Mouse (Mus musculus): ENCODE results near the gene Pawr. TPM values are rescaled to one million over a fixed set of nuclear protein-coding genes. Genes with fewer than 3 reads are reported as not detected.

Gene Pawr
- polyA plus RNA-seq, 1 experiment: 157 TPM

GRCm38 (mm10) chr10:108375796-108376195 lies 43.9 kb downstream of the Pawr start:
- no peak overlapping the region for H3K4me3 ChIP-seq (ENCODE audit: low read depth, low read length)
- no peak overlapping the region for H3K9ac ChIP-seq (ENCODE audit: low read depth, poor library complexity, severe bottlenecking)
- H3K9me3 ChIP-seq (replicated peaks; ENCODE audit: control insufficient read depth, insufficient read depth, low read length, poor library complexity, severe bottlenecking): no peaks in the 10 kb centered on the region
- H3K27ac ChIP-seq (ENCODE audit: insufficient read depth, low read length): no peak overlapping the region
- no peak for TF ChIP-seq POLR2A (IDR thresholded peaks at IDR 0.05; ENCODE audit: insufficient read depth, low read length)
- TF ChIP-seq CTCF (IDR thresholded peaks at IDR 0.05; ENCODE audit: low read depth, low read length): no peak
- TF ChIP-seq EP300 (IDR thresholded peaks at IDR 0.05; ENCODE audit: insufficient read depth, low read depth, low read length): no peak
- H3K27me3 ChIP-seq (ENCODE audit: control insufficient read depth, insufficient read depth, low read length, poor library complexity, severe bottlenecking): no peaks in the 10 kb centered on the region
- H3K36me3 ChIP-seq (ENCODE audit: control insufficient read depth, insufficient read depth, low read length, poor library complexity, severe bottlenecking): no peaks in the 10 kb centered on the region
- no peaks in the 10 kb centered on the region for H3K4me1 ChIP-seq (ENCODE audit: control insufficient read depth, insufficient read depth, low read length)

DNA sequence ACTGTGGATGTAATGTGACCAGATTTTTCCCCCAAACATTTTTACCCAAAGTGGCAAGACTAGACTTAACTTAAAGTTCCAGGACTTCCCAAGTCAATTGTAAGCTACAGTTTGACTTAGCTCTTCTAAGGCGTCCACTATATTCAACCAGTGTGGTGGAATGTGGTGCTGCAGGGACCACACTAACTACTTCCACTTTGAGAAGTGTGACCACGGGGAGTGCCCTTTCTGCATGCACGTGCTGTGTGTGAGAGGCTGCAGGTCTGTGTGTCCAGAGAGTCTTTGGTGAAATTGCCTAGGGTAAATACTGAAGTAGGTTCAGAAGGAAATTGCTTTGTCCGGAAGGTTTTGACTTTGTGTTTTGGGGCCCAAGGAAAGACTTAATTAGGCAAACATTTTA lies 44.4 kb downstream of the Pawr start:
- H3K4me1 ChIP-seq (ENCODE audit: control insufficient read depth, insufficient read depth, low read length): no peaks in the 10 kb centered on the region
- no peak overlapping the region for H3K27ac ChIP-seq (ENCODE audit: insufficient read depth, low read length)
- H3K27me3 ChIP-seq (ENCODE audit: control insufficient read depth, insufficient read depth, low read length, poor library complexity, severe bottlenecking): no peaks in the 10 kb centered on the region
- TF ChIP-seq POLR2A (IDR thresholded peaks at IDR 0.05; ENCODE audit: insufficient read depth, low read length) (no peak), CTCF (IDR thresholded peaks at IDR 0.05; ENCODE audit: low read depth, low read length) (no peak), EP300 (IDR thresholded peaks at IDR 0.05; ENCODE audit: insufficient read depth, low read depth, low read length) (no peak)
- H3K36me3 ChIP-seq (ENCODE audit: control insufficient read depth, insufficient read depth, low read length, poor library complexity, severe bottlenecking): no peaks in the 10 kb centered on the region
- H3K4me3 ChIP-seq (ENCODE audit: low read depth, low read length): no peak overlapping the region
- no peak overlapping the region for H3K9ac ChIP-seq (ENCODE audit: low read depth, poor library complexity, severe bottlenecking)
- H3K9me3 ChIP-seq (replicated peaks; ENCODE audit: control insufficient read depth, insufficient read depth, low read length, poor library complexity, severe bottlenecking): no peaks in the 10 kb centered on the region

GRCm38 (mm10) chr10:108377369-108377768 lies 45.4 kb downstream of the Pawr start:
- H3K36me3 ChIP-seq (ENCODE audit: control insufficient read depth, insufficient read depth, low read length, poor library complexity, severe bottlenecking): peaks cover 4% of the 10 kb centered on the region; the same call in 1 of the 2 replicates
- H3K27ac ChIP-seq (ENCODE audit: insufficient read depth, low read length): no peak overlapping the region
- TF ChIP-seq EP300 (IDR thresholded peaks at IDR 0.05; ENCODE audit: insufficient read depth, low read depth, low read length) (no peak), POLR2A (IDR thresholded peaks at IDR 0.05; ENCODE audit: insufficient read depth, low read length) (no peak), CTCF (IDR thresholded peaks at IDR 0.05; ENCODE audit: low read depth, low read length) (no peak)
- no peak overlapping the region for H3K9ac ChIP-seq (ENCODE audit: low read depth, poor library complexity, severe bottlenecking)
- H3K9me3 ChIP-seq (replicated peaks; ENCODE audit: control insufficient read depth, insufficient read depth, low read length, poor library complexity, severe bottlenecking): no peaks in the 10 kb centered on the region
- no peaks in the 10 kb centered on the region for H3K27me3 ChIP-seq (ENCODE audit: control insufficient read depth, insufficient read depth, low read length, poor library complexity, severe bottlenecking)
- H3K4me3 ChIP-seq (ENCODE audit: low read depth, low read length): no peak overlapping the region
- no peaks in the 10 kb centered on the region for H3K4me1 ChIP-seq (ENCODE audit: control insufficient read depth, insufficient read depth, low read length)

DNA sequence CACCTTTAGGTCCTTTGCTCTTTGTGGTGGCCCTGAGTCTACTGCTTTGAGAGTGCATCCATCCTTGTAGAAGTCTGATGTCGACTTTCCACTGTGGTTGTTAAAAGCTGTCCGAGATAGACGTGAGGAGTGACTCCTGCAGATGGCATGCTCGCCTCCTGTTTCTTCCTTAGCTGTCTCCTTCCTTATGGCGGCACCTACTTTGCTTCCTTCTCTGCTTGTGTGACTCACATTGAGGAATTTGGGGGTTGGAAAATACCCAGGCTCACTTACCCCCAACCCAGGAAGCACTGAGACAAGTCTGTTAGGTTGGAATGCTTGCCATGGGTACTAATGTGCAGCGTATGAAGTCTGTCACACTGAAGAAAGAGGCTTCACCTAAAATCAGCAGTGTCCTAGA lies 46.1 kb downstream of the Pawr start:
- Histone ChIP-seq H3K4me1 (ENCODE audit: control insufficient read depth, insufficient read depth, low read length) (no peaks in the 10 kb centered on the region), H3K4me3 (ENCODE audit: low read depth, low read length) (no peak overlapping the region), H3K36me3 (ENCODE audit: control insufficient read depth, insufficient read depth, low read length, poor library complexity, severe bottlenecking) (peaks cover 9% of the 10 kb centered on the region), H3K27ac (ENCODE audit: insufficient read depth, low read length) (no peak overlapping the region), H3K27me3 (ENCODE audit: control insufficient read depth, insufficient read depth, low read length, poor library complexity, severe bottlenecking) (no peaks in the 10 kb centered on the region), H3K9ac (ENCODE audit: low read depth, poor library complexity, severe bottlenecking) (no peak overlapping the region), H3K9me3 (replicated peaks; ENCODE audit: control insufficient read depth, insufficient read depth, low read length, poor library complexity, severe bottlenecking) (no peaks in the 10 kb centered on the region)
- TF ChIP-seq POLR2A (IDR thresholded peaks at IDR 0.05; ENCODE audit: insufficient read depth, low read length) (no peak), EP300 (IDR thresholded peaks at IDR 0.05; ENCODE audit: insufficient read depth, low read depth, low read length) (no peak), CTCF (IDR thresholded peaks at IDR 0.05; ENCODE audit: low read depth, low read length) (no peak)

GRCm38 (mm10) chr10:108378479-108378878 lies 46.6 kb downstream of the Pawr start:
- Histone ChIP-seq H3K9ac (ENCODE audit: low read depth, poor library complexity, severe bottlenecking) (no peak overlapping the region), H3K27ac (ENCODE audit: insufficient read depth, low read length) (no peak overlapping the region), H3K4me3 (ENCODE audit: low read depth, low read length) (no peak overlapping the region), H3K36me3 (ENCODE audit: control insufficient read depth, insufficient read depth, low read length, poor library complexity, severe bottlenecking) (peaks cover 11% of the 10 kb centered on the region), H3K9me3 (replicated peaks; ENCODE audit: control insufficient read depth, insufficient read depth, low read length, poor library complexity, severe bottlenecking) (no peaks in the 10 kb centered on the region), H3K27me3 (ENCODE audit: control insufficient read depth, insufficient read depth, low read length, poor library complexity, severe bottlenecking) (no peaks in the 10 kb centered on the region), H3K4me1 (ENCODE audit: control insufficient read depth, insufficient read depth, low read length) (no peaks in the 10 kb centered on the region)
- TF ChIP-seq EP300 (IDR thresholded peaks at IDR 0.05; ENCODE audit: insufficient read depth, low read depth, low read length) (no peak), POLR2A (IDR thresholded peaks at IDR 0.05; ENCODE audit: insufficient read depth, low read length) (no peak), CTCF (IDR thresholded peaks at IDR 0.05; ENCODE audit: low read depth, low read length) (no peak)

DNA sequence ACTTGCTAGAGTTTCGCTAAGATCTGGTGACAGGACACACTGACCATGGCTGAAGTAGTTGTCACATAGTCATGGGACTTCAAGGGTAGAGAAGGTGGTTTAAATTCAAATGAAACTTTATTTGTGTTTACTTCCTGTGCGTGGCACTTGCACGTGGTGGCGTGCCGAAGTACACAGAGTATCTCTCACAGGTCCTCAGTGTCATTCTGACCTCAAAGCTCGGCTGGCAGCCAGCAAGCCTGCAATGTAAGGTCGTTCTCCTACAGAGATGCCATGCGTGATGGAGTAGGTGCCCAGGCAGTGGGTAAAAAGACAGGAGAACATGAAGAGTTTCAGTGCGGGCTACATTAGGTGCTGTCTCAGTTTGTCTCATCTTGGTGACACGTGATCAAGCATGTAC lies 48.8 kb downstream of the Pawr start:
- H3K9ac ChIP-seq (ENCODE audit: low read depth, poor library complexity, severe bottlenecking): no peak overlapping the region

More for the DNA sequence above, 48.8 kb downstream of the Pawr start:
- H3K9me3 ChIP-seq (replicated peaks; ENCODE audit: control insufficient read depth, insufficient read depth, low read length, poor library complexity, severe bottlenecking): no peaks in the 10 kb centered on the region
- TF ChIP-seq CTCF (IDR thresholded peaks at IDR 0.05; ENCODE audit: low read depth, low read length) (no peak), EP300 (IDR thresholded peaks at IDR 0.05; ENCODE audit: insufficient read depth, low read depth, low read length) (no peak), POLR2A (IDR thresholded peaks at IDR 0.05; ENCODE audit: insufficient read depth, low read length) (no peak)
- no peak overlapping the region for H3K27ac ChIP-seq (ENCODE audit: insufficient read depth, low read length)
- no peak overlapping the region for H3K4me3 ChIP-seq (ENCODE audit: low read depth, low read length)
- no peaks in the 10 kb centered on the region for H3K4me1 ChIP-seq (ENCODE audit: control insufficient read depth, insufficient read depth, low read length)
- H3K27me3 ChIP-seq (ENCODE audit: control insufficient read depth, insufficient read depth, low read length, poor library complexity, severe bottlenecking): no peaks in the 10 kb centered on the region
- peaks cover 11% of the 10 kb centered on the region for H3K36me3 ChIP-seq (ENCODE audit: control insufficient read depth, insufficient read depth, low read length, poor library complexity, severe bottlenecking)

All from ES-Bruce4 (cell line).